Mouse (Mus musculus) ovary, postnatal 10 days (tissue): ENCODE results near the gene Hfe2.

ENCODE experiments used
- DNase-seq: peaks from one replicate; pipeline ENCODE4 v3.0.0; 2022; ENCODE audit warnings: low spot score

Gene Hfe2

DNA sequence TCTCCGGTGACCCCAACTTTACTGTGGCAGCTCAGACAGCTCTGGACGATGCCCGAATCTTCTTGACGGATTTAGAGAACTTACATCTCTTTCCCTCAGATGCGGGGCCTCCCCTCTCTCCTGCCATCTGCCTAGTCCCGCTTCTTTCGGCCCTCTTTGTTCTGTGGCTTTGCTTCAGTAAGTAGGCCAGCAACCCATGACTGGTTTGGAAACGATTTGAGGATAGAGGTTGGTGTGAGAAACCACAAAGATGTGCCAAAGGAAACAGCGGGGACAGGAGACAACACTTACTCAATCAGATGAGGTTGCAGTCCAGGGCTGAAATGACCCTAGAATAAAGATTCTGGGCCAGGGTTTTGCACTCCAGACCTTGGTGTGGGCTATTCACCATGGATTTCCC is 3.5 kb downstream of the Hfe2 start:
- DNase-seq, result no peak

DNA sequence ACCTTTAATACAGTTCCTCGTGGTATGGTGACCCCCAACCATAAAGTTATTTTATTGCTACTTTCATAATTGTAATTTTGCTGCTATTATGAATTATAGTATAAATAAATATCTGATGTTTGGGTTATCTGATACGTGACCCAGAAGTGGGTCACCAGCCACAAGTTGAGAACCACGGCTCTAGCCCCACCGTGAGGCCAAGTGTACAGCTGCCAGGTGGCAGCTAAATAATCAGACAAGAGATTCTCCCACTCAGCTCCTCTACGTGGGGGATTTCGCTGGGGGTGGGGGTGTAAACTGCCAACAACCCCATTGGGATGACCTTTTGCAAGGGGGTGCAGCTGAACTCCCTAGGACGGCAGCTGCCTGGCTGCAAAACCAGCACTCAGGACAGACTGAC is 7.1 kb downstream of the Hfe2 start:
- no peak for DNase-seq

DNA sequence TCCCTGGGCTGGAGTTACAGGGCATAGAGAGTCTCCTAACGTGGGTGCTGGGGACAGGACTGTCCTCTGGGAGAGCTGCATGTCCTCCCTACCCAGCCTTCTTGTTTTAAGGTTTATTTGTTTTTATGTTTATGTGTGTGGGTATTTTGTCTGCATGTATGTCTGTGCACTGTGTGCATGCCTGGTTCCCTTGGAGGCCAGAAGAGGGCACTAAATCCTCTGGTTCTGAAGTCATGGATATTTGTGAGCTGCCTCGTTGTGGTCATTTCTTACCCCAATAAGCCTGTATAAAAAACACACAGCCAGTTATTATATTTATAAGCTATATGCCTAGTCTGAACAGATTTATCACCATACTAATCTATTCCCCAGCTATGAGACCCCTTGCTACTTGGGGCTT is 9.3 kb downstream of the Hfe2 start:
- DNase-seq, result no peak

DNA sequence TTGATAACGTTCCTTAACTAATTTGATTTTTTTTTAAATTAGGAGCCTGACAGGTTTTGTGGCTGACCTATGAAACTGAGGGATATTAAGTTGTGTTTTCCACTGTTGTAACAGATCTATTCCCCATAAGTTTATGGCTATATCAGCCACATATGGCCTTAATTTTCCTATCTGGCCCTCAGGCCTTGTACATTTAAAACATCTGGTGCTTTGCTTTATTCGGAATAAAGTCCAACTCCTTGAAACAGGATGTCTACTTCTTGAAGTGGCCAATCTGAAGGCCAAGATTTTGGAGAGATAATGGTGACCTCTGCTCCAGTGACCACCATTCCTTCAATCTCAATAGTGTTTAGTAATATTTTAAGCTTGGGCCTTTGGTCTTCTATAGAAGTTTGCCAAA is 14.3 kb downstream of the Hfe2 start:
- DNase-seq, result no peak

DNA sequence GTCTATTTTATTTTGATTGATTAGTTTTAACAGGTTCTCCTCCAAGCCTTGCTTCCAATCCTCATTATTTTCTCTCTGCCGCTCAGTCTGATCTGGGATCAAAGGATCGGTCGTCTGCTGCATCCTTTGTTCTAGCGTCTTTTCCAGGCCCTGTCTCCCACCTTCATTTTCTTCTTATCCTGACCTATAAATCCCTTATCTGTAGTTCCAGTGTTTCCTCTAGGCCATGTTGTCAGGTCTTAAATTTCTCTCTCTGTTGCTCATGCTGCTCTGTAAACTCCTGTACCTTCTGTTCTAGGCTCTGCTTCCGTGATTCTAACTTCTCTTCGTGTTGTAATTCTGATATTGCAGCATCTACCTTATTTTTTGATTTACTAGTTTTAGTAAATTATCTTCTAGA is 15.8 kb downstream of the Hfe2 start:
- no peak for DNase-seq

DNA sequence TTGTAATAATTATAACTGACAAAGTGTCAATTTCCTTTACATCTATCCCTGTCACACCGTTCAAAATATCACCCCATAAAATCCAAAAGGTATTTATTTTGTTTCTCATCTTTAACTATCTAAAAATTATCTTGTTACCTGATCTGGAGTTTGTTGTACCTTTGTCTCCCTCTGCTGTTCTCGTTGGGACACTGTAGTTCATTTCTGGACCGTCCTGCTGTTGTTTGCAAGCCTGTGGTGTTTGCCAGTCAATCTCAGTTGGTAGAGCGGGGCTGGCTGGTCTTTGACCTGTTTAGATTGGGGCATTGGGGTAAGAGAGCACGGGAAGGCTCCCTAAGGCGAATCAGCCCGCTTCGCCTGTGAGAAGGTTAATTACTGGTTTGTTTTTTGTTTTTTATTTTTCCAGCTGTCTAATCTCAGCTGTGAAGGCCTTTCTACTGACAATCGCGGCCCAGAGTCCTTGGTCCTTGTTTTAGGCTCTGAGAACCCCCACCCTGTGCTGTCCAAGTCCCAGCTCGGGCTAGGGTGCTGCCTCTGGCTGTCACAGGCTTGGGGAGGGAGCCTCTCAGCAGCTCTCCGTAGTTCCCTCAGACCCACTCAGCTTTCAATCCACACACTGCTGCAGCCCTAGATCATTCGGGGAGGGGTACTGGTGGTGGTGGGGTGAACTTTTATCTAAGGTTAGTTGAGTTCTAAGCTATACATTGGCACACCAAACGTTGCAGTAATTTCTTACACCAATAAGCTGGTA is 16.5 kb downstream of the Hfe2 start:
- no peak for DNase-seq

DNA sequence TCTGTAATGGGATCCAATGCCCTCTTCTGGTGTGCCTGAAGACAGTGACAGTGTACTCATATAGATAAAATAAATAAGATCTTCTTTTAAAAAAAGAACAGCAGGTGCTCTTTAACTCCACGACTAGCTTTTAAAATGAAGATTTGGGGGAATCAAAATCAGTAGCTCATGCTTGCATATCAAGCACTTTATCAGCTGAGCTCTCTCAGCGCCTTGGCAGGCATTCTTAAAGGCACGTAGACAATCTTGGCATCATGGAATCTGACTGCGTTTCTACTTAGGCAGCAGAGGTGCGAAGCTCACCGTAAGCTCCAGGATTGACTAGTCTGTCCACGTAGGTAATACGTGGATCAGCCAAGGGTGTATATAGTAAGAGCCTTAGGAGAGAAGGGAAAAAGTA is 17.6 kb downstream of the Hfe2 start:
- no peak for DNase-seq

DNA sequence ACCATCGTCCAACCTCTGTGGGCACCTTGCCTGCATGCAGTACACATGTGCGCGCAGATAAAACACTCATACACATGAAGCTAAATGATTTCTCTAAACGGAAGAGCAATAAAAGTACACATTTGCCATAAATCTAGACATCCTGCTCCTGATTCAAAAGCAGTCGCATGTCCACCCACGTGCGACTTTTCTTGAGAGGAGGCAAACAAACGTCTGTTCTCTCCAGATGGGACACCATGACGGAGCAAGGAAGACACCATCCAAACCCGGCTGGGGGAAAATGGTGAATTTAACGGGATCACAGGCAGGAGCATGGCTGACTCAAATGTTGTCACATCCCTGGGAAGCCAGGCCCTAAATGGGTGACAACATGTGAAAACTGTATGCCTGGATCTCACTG is 18.4 kb downstream of the Hfe2 start:
- no peak for DNase-seq

DNA sequence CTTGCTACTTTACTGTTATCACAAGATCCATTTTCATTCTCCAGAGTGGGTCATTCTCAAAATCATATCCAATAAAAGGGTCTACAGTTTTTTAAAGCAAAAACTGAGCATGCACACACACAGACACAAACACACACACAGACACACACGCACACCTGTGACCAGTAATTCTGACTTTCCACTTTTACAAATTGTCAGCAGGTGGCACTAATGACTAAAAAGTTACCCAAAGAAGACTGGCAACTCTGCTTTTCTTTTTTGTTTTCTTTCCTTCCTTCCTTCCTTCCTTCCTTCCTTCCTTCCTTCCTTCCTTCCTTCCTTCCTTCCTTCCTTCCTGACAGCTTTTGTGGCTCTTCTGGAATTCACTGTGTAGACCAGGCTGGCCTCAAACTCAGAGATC is 20.6 kb downstream of the Hfe2 start:
- DNase-seq, result no peak

DNA sequence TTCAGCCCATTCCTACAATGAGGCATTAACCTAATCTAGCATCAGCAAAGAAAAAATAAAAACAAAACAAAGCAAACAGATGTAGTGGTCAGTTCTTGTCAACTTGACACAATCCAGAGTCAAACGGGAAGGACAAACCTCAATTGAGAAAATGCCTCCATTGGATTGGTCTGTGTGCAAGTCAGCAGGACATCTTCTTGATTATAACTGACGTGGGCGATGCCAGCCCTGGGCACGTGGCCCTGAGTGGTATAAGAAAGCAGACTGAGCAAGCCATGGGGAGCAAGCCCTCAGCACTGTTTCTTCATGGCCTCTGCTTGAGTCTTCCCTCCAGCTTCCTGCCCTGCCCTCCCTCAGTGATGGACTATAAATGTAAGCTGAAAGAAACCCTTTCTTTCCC is 21.9 kb downstream of the Hfe2 start:
- DNase-seq, result no peak

DNA sequence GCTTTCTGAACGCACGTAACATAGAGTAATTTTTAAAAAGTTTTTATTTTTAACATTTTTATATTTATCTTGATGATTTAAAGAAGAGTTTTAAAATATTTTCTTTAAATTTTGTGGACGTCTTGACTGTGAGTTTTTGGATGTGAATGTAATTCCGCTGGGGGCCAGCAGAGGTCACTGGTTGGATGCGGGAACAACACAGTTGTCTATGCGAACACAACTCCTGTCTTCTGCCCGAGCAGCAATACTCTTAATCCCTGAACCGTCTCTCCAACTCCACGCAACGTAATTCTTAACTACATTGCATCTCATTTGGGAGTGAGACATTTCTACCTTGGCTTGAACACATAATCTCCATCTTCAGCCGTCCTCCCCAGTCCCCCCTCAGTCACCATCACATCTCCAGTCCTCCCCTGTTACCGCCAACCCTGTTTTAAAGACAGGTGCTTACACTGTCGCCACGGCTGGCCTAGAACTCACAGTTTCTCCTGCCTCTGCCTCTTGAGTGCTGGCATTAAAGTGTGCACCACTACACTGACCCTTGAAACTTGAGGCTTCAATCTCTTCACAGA is 22.5 kb downstream of the Hfe2 start:
- DNase-seq, result no peak

DNA sequence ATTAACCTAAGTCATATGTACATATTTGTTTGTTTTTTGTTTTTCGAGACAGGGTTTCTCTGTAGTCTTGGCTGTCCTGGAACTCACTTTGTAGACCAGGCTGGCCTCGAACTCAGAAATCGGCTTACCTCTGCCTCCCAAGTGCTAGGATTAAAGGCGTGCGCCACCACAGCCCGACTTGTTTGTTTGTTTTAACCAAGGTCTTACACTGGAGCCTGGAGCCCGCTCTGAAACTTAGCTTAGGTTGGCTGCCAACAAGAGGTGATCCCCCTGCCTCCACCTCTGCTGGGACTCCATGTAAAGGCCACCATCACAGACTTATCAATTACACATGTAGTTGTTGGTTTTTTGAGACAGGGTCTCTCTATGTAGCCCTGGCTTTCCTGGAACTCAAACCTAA is 23.9 kb downstream of the Hfe2 start:
- no peak for DNase-seq

DNA sequence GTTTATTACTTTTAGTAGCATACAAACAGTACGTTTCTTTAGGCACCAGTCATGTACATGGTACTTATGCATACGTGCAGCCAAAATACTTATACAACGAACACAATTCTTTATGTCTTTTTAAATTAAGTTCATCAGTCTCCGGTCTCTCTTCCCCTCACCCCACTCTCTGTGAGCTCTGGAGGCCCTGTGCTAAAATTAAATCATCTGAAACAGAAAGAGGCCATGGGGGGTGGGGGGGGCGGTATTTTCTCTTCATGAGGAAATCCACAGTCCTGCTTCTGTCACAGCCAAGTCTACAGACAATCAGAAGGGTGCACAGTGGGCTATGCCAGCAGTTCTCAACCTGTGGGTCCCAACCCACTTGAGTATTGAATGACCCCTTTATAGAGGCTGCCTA is 24.4 kb downstream of the Hfe2 start:
- no peak for DNase-seq

DNA sequence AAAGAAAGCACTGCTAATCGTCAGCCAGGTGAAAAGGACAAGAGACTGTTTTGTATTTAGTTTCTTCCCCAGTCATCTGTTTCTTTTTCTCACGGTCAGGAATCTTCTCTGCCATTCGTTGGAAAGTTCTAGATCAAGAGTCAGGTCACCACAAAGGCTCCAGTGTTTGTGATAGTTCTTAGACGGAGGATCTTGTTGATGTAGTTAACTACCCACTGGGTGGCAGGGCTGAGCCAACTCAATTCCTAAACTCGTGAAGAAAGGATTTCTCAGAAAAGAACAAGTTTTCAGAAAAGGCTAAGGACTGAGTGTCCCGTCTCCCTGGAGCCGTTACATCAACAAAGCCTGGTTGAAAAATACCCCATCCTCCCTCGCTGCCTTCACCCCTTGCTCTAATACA is 26.2 kb downstream of the Hfe2 start:
- no peak for DNase-seq

DNA sequence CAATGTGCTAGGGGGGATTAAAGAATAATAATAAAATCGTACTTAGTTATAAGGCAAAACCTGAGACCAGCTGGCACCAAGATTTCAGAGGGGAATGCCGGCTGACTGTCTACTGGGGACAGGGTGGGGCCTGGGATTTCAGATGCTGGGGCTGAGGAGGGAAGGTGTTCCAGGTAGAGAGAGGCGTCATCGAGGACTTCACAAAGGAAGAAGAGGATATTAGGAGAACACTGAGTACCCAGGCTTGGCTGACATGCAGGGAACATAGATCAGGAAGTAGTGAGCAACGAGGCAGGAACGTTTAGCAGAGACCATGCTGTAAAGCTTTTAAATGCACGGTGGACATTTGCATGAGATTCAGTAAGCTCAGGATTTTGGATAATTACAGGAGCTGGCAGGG is 26.9 kb downstream of the Hfe2 start:
- no peak for DNase-seq

DNA sequence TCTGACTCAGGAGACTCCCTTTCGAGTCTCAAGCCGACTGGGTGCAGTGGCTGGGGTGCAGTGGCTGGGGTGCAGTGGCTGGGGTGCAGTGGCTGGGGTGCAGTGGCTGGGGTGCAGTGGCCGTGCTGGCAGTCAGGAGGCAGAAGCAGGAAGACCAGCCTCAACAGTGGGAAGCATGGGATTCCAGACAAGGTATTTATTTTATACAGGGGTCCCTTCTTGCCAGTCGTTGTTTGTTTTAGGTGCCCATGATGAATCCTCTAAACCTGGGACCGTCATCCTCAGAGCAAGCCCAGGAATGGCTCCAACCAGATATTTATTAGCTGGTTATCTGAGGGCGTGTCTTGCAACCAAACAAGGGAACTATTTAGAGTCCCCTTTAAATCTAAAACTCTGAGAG is 28.6 kb downstream of the Hfe2 start:
- DNase-seq, result no peak

DNA sequence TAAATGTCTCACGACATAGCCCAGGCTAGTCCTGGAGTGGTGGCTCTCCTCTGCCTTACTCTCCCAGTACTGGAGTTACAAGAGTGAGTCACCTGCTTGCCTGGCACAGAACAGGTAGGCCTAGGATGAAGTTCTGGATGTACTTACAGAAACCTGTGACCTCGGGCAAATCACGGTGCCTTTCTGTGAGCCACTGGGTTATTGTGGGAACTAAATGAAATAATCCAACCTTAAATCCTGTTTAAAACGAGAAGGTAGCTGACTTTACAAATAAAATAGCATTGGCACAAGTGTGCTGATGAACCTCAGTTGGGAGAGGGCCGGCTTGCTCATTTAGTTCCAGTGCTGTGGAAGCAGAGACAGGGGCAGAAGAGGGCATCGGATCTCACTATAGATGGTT is 29.3 kb downstream of the Hfe2 start:
- no peak for DNase-seq

DNA sequence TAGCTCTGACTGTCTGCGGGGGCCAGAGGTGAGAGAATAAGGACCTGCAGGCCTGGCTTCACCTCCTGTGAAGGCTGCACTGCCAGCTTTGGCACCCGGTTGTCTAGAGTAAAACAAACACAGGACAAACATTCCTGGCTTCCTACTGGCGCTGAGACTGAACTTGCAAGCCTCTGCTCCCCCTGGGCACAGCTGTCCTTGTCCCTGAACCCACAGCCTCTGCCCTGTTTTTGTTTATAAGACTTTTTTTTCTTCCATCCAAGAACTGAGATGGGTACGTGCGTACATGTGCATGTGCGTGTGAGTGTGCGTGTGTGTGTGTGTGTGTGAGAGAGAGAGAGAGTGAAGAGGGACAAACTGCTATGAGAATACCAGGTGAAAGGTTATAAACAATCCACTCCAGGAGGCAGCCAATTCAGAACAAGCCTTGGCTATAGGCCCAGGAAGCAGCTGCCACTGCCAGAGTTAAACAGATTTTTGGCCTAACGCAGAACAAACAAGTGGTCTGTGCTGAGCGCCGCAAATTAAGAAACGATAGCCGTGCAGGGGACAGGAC is 30.1 kb downstream of the Hfe2 start:
- no peak for DNase-seq

DNA sequence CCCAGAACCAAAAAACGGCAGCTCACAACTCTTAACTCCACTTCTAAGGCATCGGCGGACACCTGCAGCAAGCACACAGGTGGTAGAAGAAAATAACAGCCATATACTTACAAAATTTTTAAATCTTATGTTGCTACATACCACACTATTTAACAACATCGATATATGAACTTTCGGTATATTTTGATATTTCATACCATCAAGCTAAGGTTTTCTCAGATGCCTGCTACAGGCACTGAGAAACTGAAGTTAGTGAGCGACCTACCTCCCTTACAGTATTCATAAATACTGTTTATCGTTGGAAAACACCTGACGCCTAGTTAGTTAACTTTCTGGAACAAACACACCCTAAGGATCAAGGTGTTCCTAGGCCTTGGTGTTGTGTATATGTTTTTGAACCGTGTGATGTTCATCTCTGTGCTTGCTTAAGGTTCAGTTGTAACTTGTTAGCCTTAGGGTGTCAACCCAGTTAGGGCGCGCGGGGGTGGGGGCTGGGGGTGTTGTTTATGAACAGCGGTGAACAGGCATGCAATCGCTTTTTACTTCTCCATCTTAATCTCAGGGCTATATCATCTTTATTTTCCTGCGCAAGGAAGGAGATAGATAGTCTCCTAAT is 31.1 kb downstream of the Hfe2 start:
- DNase-seq, result no peak

DNA sequence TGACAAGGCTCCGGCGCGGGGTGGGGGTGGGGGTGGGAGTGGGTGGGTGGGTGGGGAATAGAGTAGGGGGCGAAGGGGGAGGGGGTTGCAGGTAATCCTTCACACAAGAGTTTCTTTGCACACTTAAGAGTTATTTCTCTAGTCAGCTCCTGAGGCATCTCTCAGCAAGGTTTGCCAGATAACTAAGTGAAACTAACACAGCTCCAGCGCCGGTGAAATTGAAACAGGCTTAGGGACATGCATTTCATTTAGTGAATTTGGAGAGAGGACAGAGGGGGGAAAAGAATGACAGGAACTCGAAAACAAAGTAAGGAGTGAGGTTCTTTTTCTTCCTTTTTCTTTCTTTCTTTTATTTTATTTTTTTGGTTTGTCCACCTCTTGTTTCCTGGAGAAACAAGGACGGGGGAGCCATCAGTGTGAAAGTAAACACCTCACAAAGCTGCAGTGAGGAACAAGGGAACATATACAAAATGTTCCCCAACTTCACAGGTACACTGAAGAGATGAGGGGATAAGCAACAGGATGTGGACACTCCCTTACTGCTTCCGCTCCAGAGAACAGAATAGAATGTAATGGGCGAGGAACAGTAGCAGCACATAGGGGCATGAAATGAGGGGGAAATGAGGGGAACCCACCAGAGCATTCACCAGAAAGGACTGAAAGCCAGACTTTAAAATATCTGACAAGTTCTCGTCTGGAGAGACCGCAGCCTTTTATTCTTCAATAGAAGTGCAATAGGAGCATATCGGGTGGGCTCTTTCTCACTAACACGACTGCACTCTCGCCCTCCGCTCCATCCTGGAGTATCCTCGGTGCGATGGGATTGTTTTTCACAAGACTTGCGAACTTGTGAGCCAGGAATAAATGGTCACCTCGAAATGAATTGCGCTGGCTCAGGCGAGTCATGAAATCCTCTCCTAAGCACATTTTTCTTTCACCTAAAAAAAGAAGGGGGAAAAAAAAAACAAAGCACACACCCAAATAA is 32.0 kb downstream of the Hfe2 start:
- DNase-seq, result no peak

DNA sequence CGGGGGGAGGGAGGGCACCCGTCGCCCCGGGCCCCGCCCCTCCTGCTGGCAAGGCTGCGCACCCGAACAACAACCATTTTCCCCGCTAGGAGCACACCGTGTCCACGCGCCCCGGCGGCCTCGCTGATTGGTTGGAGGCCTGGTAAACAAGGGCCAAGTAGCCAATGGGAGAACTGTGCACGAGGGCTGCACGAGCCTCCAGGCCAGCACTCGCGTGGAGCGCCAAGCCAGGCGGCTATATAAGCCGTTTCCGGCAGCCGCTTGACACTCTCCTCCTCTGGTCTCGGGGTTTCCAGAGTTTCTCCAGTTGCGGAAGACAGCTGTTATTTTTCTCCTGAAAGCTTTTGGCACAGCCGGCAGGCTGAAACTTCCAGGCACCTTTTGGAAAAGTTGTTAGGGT is 32.7 kb downstream of the Hfe2 start, which contains the start of gene Txnip:
Txnip (plus strand) TSS at position 264 of the 400 bp plus-strand sequence.
- DNase-seq, result peak; percentile 100

DNA sequence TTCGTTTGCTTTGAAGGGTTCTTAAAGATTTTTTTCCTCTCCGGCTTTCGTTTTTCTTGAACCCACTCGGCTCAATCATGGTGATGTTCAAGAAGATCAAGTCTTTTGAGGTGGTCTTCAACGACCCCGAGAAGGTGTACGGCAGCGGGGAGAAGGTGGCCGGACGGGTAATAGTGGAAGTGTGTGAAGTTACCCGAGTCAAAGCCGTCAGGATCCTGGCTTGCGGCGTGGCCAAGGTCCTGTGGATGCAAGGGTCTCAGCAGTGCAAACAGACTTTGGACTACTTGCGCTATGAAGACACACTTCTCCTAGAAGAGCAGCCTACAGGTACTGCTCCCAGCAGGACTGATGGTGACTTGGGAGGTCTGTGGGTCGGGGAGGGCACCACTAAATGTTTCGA is 33.2 kb downstream of the Hfe2 start:
- no peak for DNase-seq
